Mouse (Mus musculus): ENCODE measurements at regions not wholly inside any gene's neighbourhood (a gene's known extent, or its start where the extent isn't known, plus 50 kb on each side); places are given as distances from the start of the nearest gene placed in this dataset.

DNA sequence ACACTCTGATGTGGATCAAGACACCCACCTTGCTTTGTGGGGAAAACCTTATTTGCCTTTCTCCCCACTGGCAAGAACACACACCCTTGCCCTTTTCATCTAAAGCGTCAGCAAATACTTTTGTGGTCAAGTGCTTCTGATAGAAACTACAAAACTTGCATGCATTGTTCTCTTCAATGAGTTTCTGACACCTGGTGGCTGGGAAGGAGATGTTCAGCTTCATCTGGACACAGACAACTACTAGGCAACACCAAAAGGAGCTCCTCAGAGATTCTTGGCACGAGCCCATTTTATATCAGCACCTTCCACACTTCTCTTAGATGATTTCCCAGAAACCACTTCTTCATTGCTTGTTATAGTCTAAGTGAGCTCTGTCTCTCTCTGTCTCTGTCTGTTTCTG lies 266.7 kb upstream of the Veph1 start:
- H3K27ac ChIP-seq (ENCODE audit: low read length), result no peak overlapping the region
- 83% methylated on average over 2 of the region's 2 CpGs for WGBS

GRCm38 (mm10) chr3:66555538-66555937 lies 258.9 kb upstream of the Veph1 start:
- no peak for ATAC-seq (ENCODE audit: low FRiP score, low TSS enrichment)
- 92% methylated on average over 1 of the region's 1 CpGs for WGBS
- no peak overlapping the region for H3K27ac ChIP-seq (ENCODE audit: low read length)

More for the DNA sequence above, 266.7 kb upstream of the Veph1 start:
- peaks cover 4% of the 10 kb centered on the region; the same call in 1 of the 2 replicates for H3K9me3 ChIP-seq (ENCODE audit: low read length)
- no peaks in the 10 kb centered on the region for H3K4me1 ChIP-seq (ENCODE audit: insufficient read depth, low read length)
- no peaks in the 10 kb centered on the region for H3K36me3 ChIP-seq (ENCODE audit: insufficient read depth, low read length)
- no peak overlapping the region for H3K9ac ChIP-seq (replicated peaks; ENCODE audit: low read length)
- no peaks in the 10 kb centered on the region for H3K27me3 ChIP-seq (ENCODE audit: insufficient read depth, low read length)
- no peak overlapping the region for H3K4me3 ChIP-seq (ENCODE audit: low read length)
- ATAC-seq (ENCODE audit: low FRiP score, low TSS enrichment), result no peak
- no peak overlapping the region for H3K4me2 ChIP-seq (replicated peaks; ENCODE audit: low read depth, low read length)

GRCm38 (mm10) chr3:66550920-66551319 lies 254.3 kb upstream of the Veph1 start:
- H3K4me1 ChIP-seq (ENCODE audit: insufficient read depth, low read length), result no peaks in the 10 kb centered on the region
- no peak overlapping the region for H3K4me3 ChIP-seq (ENCODE audit: low read length)
- H3K27ac ChIP-seq (ENCODE audit: low read length), result no peak overlapping the region
- ATAC-seq (ENCODE audit: low FRiP score, low TSS enrichment), result no peak
- H3K4me2 ChIP-seq (replicated peaks; ENCODE audit: low read depth, low read length), result no peak overlapping the region
- no peaks in the 10 kb centered on the region for H3K27me3 ChIP-seq (ENCODE audit: insufficient read depth, low read length)
- H3K36me3 ChIP-seq (ENCODE audit: insufficient read depth, low read length), result no peaks in the 10 kb centered on the region
- no peak overlapping the region for H3K9ac ChIP-seq (replicated peaks; ENCODE audit: low read length)
- no peaks in the 10 kb centered on the region for H3K9me3 ChIP-seq (ENCODE audit: low read length)

More at GRCm38 (mm10) chr3:66555538-66555937, 258.9 kb upstream of the Veph1 start:
- Histone ChIP-seq H3K27me3 (ENCODE audit: insufficient read depth, low read length) (no peaks in the 10 kb centered on the region), H3K4me1 (ENCODE audit: insufficient read depth, low read length) (no peaks in the 10 kb centered on the region), H3K36me3 (ENCODE audit: insufficient read depth, low read length) (no peaks in the 10 kb centered on the region), H3K4me2 (replicated peaks; ENCODE audit: low read depth, low read length) (no peak overlapping the region), H3K9ac (replicated peaks; ENCODE audit: low read length) (no peak overlapping the region), H3K4me3 (ENCODE audit: low read length) (no peak overlapping the region), H3K9me3 (ENCODE audit: low read length) (peaks cover 4% of the 10 kb centered on the region; the same call in 1 of the 2 replicates)

GRCm38 (mm10) chr3:66546576-66546975 lies 249.9 kb upstream of the Veph1 start:
- 83% methylated on average over 4 of the region's 4 CpGs for WGBS
- Histone ChIP-seq H3K4me1 (ENCODE audit: insufficient read depth, low read length) (no peaks in the 10 kb centered on the region), H3K27ac (ENCODE audit: low read length) (no peak overlapping the region), H3K4me3 (ENCODE audit: low read length) (no peak overlapping the region), H3K36me3 (ENCODE audit: insufficient read depth, low read length) (no peaks in the 10 kb centered on the region), H3K4me2 (replicated peaks; ENCODE audit: low read depth, low read length) (no peak overlapping the region), H3K9me3 (ENCODE audit: low read length) (0 out of 2 replicates have a peak, but pooled peaks cover 3% of the 10 kb centered on the region), H3K9ac (replicated peaks; ENCODE audit: low read length) (no peak overlapping the region), H3K27me3 (ENCODE audit: insufficient read depth, low read length) (no peaks in the 10 kb centered on the region)
- no peak for ATAC-seq (ENCODE audit: low FRiP score, low TSS enrichment)

GRCm38 (mm10) chr3:66544139-66544933 lies 247.7 kb upstream of the Veph1 start:
- no peak overlapping the region for H3K27ac ChIP-seq (ENCODE audit: low read length)
- WGBS, result 75% methylated on average over 5 of the region's 5 CpGs

DNA sequence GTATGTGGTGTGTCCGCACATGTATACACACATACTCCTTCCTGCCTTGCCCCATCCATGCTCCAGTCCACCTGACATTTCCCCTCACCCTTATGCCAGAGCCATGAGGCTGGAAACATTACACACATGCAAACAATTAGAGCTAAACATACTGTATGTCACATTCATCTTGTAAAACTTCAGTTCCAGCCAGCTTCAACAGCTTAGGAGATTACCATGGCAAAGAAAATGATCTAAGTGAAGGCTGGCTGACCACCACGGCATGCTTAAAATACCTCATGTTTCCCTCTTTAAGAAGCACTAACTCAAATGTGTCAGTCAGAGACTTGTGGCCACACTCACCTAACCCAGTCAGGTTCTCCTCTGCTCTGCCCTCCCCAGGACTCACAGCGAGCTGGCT lies 246.2 kb upstream of the Veph1 start:
- Histone ChIP-seq H3K4me2 (replicated peaks; ENCODE audit: low read depth, low read length) (no peak overlapping the region), H3K36me3 (ENCODE audit: insufficient read depth, low read length) (no peaks in the 10 kb centered on the region), H3K4me1 (ENCODE audit: insufficient read depth, low read length) (no peaks in the 10 kb centered on the region), H3K27ac (ENCODE audit: low read length) (no peak overlapping the region), H3K27me3 (ENCODE audit: insufficient read depth, low read length) (no peaks in the 10 kb centered on the region), H3K9me3 (ENCODE audit: low read length) (0 out of 2 replicates have a peak, but pooled peaks cover 3% of the 10 kb centered on the region), H3K4me3 (ENCODE audit: low read length) (no peak overlapping the region), H3K9ac (replicated peaks; ENCODE audit: low read length) (no peak overlapping the region)
- ATAC-seq (ENCODE audit: low FRiP score, low TSS enrichment), result no peak
- WGBS, result 67% methylated on average over 3 of the region's 3 CpGs

More at GRCm38 (mm10) chr3:66544139-66544933, 247.7 kb upstream of the Veph1 start:
- Histone ChIP-seq H3K36me3 (ENCODE audit: insufficient read depth, low read length) (no peaks in the 10 kb centered on the region), H3K9me3 (ENCODE audit: low read length) (0 out of 2 replicates have a peak, but pooled peaks cover 3% of the 10 kb centered on the region), H3K9ac (replicated peaks; ENCODE audit: low read length) (no peak overlapping the region), H3K4me3 (ENCODE audit: low read length) (no peak overlapping the region), H3K4me2 (replicated peaks; ENCODE audit: low read depth, low read length) (no peak overlapping the region), H3K27me3 (ENCODE audit: insufficient read depth, low read length) (no peaks in the 10 kb centered on the region), H3K4me1 (ENCODE audit: insufficient read depth, low read length) (no peaks in the 10 kb centered on the region)
- no peak for ATAC-seq (ENCODE audit: low FRiP score, low TSS enrichment)

DNA sequence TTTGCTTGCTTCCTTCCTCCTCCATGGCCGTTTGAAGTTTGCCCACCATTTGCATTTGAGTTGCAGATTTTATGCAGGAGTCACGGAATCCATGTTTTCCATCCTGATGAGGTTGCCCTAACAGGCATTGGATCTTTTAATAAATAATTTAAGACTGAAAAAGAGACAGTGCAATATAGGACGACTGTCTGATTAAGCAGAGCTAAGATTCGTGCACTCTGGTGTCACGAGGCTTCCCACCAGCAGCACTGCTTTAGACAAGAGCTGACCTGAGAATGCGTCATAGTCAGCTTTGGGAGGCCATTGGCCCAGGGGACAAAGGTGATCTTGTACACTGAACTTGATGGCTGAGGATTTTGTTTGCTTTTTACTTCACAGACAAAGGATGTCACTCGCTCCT lies 241.3 kb upstream of the Veph1 start:
- Histone ChIP-seq H3K4me1 (ENCODE audit: insufficient read depth, low read length) (no peaks in the 10 kb centered on the region), H3K9ac (replicated peaks; ENCODE audit: low read length) (no peak overlapping the region), H3K27me3 (ENCODE audit: insufficient read depth, low read length) (no peaks in the 10 kb centered on the region), H3K27ac (ENCODE audit: low read length) (no peak overlapping the region), H3K4me2 (replicated peaks; ENCODE audit: low read depth, low read length) (no peak overlapping the region), H3K9me3 (ENCODE audit: low read length) (0 out of 2 replicates have a peak, but pooled peaks cover 3% of the 10 kb centered on the region), H3K36me3 (ENCODE audit: insufficient read depth, low read length) (no peaks in the 10 kb centered on the region), H3K4me3 (ENCODE audit: low read length) (no peak overlapping the region)
- 79% methylated on average over 7 of the region's 7 CpGs for WGBS
- ATAC-seq (ENCODE audit: low FRiP score, low TSS enrichment), result no peak

DNA sequence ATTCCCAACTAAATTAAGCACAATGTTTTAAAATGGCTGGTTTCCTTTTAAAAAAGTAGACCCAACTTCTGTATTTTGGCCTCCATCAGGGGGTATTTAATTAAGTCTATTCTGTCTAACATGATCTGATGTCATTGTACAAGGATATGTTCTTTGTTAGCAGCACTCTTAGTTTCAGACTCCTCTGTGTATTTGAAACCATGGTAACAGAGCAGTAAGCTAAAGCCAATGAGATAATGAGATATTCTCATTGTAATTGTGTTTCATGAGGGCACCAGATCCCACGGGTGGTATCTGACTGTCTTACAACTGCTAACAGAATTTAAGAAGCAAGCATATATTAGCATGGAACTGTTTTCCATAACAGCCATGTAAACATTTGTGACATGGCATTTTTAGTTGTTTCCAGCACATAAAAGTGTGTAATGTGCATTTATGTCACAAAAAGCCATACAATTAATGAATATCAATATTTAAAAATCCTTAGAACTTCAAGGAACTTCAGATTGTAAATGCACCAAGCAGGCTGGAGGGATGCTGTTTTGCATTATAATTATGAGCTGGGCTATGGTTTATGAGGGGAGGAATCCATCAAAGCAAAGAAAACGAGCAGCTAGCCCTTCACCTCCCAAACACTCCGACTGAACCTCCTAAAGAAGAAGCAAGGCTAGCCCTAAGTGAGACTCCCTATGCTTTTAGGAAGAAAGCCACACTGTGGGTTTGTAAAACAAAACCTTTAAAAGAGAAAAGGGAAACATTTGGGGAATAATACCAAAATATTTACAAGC lies 240.7 kb upstream of the Veph1 start:
- 43% methylated on average over 3 of the region's 3 CpGs for WGBS
- ATAC-seq (ENCODE audit: low FRiP score, low TSS enrichment), result no peak
- H3K9ac ChIP-seq (replicated peaks; ENCODE audit: low read length), result no peak overlapping the region

GRCm38 (mm10) chr3:66536673-66537072 lies 240.0 kb upstream of the Veph1 start:
- no peaks in the 10 kb centered on the region for H3K27me3 ChIP-seq (ENCODE audit: insufficient read depth, low read length)
- no peaks in the 10 kb centered on the region for H3K9me3 ChIP-seq (ENCODE audit: low read length)
- H3K36me3 ChIP-seq (ENCODE audit: insufficient read depth, low read length), result no peaks in the 10 kb centered on the region
- H3K4me3 ChIP-seq (ENCODE audit: low read length), result no peak overlapping the region
- no peak overlapping the region for H3K9ac ChIP-seq (replicated peaks; ENCODE audit: low read length)
- ATAC-seq (ENCODE audit: low FRiP score, low TSS enrichment), result no peak
- WGBS, result 59% methylated on average over 11 of the region's 11 CpGs
- H3K27ac ChIP-seq (ENCODE audit: low read length), result no peak overlapping the region
- no peaks in the 10 kb centered on the region for H3K4me1 ChIP-seq (ENCODE audit: insufficient read depth, low read length)
- no peak overlapping the region for H3K4me2 ChIP-seq (replicated peaks; ENCODE audit: low read depth, low read length)

More for the DNA sequence above, 240.7 kb upstream of the Veph1 start:
- H3K27ac ChIP-seq (ENCODE audit: low read length), result no peak overlapping the region
- H3K36me3 ChIP-seq (ENCODE audit: insufficient read depth, low read length), result no peaks in the 10 kb centered on the region
- H3K9me3 ChIP-seq (ENCODE audit: low read length), result 0 out of 2 replicates have a peak, but pooled peaks cover 3% of the 10 kb centered on the region
- H3K4me3 ChIP-seq (ENCODE audit: low read length), result no peak overlapping the region
- no peaks in the 10 kb centered on the region for H3K27me3 ChIP-seq (ENCODE audit: insufficient read depth, low read length)
- H3K4me1 ChIP-seq (ENCODE audit: insufficient read depth, low read length), result no peaks in the 10 kb centered on the region
- no peak overlapping the region for H3K4me2 ChIP-seq (replicated peaks; ENCODE audit: low read depth, low read length)
